Mouse (Mus musculus) thymus, adult 2 months (tissue): ENCODE measurements around the gene Gm49425.

Experiments
- CTCF ChIP-seq: fragments of 200-500 bp; IDR thresholded peaks from 2 replicates; pipeline ENCODE4 v1.5.1; 2012; ENCODE audit warnings: mild to moderate bottlenecking, control low read depth, low read length, moderate library complexity, borderline replicate concordance; ENCODE audit not compliant: control insufficient read depth, poor library complexity, insufficient read depth; ENCODE audit errors: extremely low read depth
- POLR2A ChIP-seq: fragments of 200-500 bp; IDR thresholded peaks from 2 replicates; pipeline ENCODE4 v1.6.1; 2012; ENCODE audit warnings: mild to moderate bottlenecking, low read length, control low read depth, moderate library complexity; ENCODE audit not compliant: control insufficient read depth, poor library complexity, insufficient read depth; ENCODE audit errors: extremely low read depth

GRCm38 (mm10) chr15:101537864-101538579 lies 21.0 kb upstream of the Gm49425 start:
- TF ChIP-seq CTCF (no peak), POLR2A (no peak)
